Mouse (Mus musculus) cerebellum, adult 2 months (tissue): ENCODE results near the gene Fer. TPM values are rescaled to one million over a fixed set of nuclear protein-coding genes. Genes with fewer than 3 reads are reported as not detected.

Experiments
- DNase-seq, 2 experiments: peaks; one replicate each; pipeline ENCODE4 v3.0.0; 2021
- H3K27ac ChIP-seq: fragments of 200-500 bp; 2 replicates; pipeline ENCODE4 v1.5.1; 2012; ENCODE audit warnings: low read length, control low read depth, inconsistent platforms; ENCODE audit not compliant: insufficient read depth
- H3K27me3 ChIP-seq: fragments of 200-500 bp; 2 replicates; pipeline ENCODE4 v1.6.1; 2012; ENCODE audit warnings: inconsistent platforms, mild to moderate bottlenecking, low read length, moderate library complexity; ENCODE audit not compliant: control insufficient read depth, insufficient read depth
- H3K4me1 ChIP-seq: fragments of 200-500 bp; 2 replicates; pipeline ENCODE4 v1.6.1; 2011; ENCODE audit warnings: low read length; ENCODE audit not compliant: control insufficient read depth, insufficient read depth
- H3K4me3 ChIP-seq: fragments of 200-500 bp; replicated peaks from 2 replicates; pipeline ENCODE3; 2011; ENCODE audit warnings: mild to moderate bottlenecking, low read depth, low read length, control low read depth; ENCODE audit not compliant: insufficient read depth
- CTCF ChIP-seq: fragments of 200-500 bp; IDR thresholded peaks from 2 replicates; pipeline ENCODE4 v1.5.1; 2011; ENCODE audit warnings: low read depth, mild to moderate bottlenecking, control low read depth, low read length, moderate library complexity, borderline replicate concordance; ENCODE audit not compliant: insufficient read depth
- POLR2A ChIP-seq: fragments of 200-500 bp; IDR thresholded peaks from 2 replicates; pipeline ENCODE4 v1.6.1; 2011; ENCODE audit warnings: low read length, control low read depth, borderline replicate concordance; ENCODE audit not compliant: insufficient read depth
- WGBS: fragments of 180-500 bp; shearing (Covaris S2); methylation state at CpG from one replicate; pipeline ENCODE4 v1.1.7; 2018; 5-methylcytosine and 5-hydroxymethylcytosine counted together
- polyA plus RNA-seq: library from polyadenylated mRNA; depleted of rRNA; stranded (reverse); fragments of >200 nt; gene quantifications from 2 replicates; pipeline ENCODE4 v1.2.3, GENCODE M21; 2012

The Fer gene
- polyA plus RNA-seq, 1 experiment = 8.8 TPM

GRCm38 (mm10) chr17:63857023-63857544 is 5.8 kb upstream of the Fer start:
- Histone ChIP-seq H3K27ac (no peak overlapping the region), H3K27me3 (no peaks in the 10 kb centered on the region), H3K4me1 (no peaks in the 10 kb centered on the region), H3K4me3 (no peak overlapping the region)
- no peak for TF ChIP-seq POLR2A
- no peak for TF ChIP-seq CTCF
- no peak for DNase-seq
- WGBS = 92% methylated on average over 7 of the region's 7 CpGs

GRCm38 (mm10) chr17:63860988-63861387 is 1.9 kb upstream of the Fer start:
- 50% methylated on average over 4 of the region's 4 CpGs for WGBS
- Histone ChIP-seq H3K27me3 (no peaks in the 10 kb centered on the region), H3K27ac (no peak overlapping the region), H3K4me1 (no peaks in the 10 kb centered on the region), H3K4me3 (no peak overlapping the region)
- DNase-seq = no peak
- TF ChIP-seq POLR2A = no peak
- no peak for TF ChIP-seq CTCF

GRCm38 (mm10) chr17:63862399-63862798 is 463 bp upstream of the Fer start:
- no peaks in the 10 kb centered on the region for H3K27me3 ChIP-seq
- DNase-seq = no peak
- H3K27ac ChIP-seq = no peak overlapping the region
- H3K4me3 ChIP-seq = no peak overlapping the region
- no peaks in the 10 kb centered on the region for H3K4me1 ChIP-seq
- WGBS = 80% methylated on average over 3 of the region's 3 CpGs
- TF ChIP-seq CTCF (no peak), POLR2A (no peak)

GRCm38 (mm10) chr17:63863647-63864149 is 836 bp downstream of the Fer start, which contains the start of gene A930002H24Rik:
TSS of gene A930002H24Rik (minus strand) at chr17:63863791.
- WGBS = under 1% methylated on average over 55 of the region's 55 CpGs
- no peaks in the 10 kb centered on the region for H3K4me1 ChIP-seq
- peak within 1 kb of the TSS; percentile 55 for H3K27ac ChIP-seq
- peak; percentile 99 for DNase-seq
- H3K27me3 ChIP-seq = no peaks in the 10 kb centered on the region
- H3K4me3 ChIP-seq = peak within 1 kb of the TSS; percentile 82
- TF ChIP-seq POLR2A = peak; percentile 50
- no peak for TF ChIP-seq CTCF

GRCm38 (mm10) chr17:63864171-63864571 is 1.3 kb downstream of the Fer start:
- WGBS = under 1% methylated on average over 43 of the region's 48 CpGs
- H3K4me1 ChIP-seq = no peaks in the 10 kb centered on the region
- peak overlapping the region; percentile 60 for H3K4me3 ChIP-seq
- peak overlapping the region; percentile 55 for H3K27ac ChIP-seq
- DNase-seq = no peak
- H3K27me3 ChIP-seq = no peaks in the 10 kb centered on the region
- TF ChIP-seq CTCF = no peak
- TF ChIP-seq POLR2A = no peak

- no peak overlapping the region for H3K27ac ChIP-seq
- no peaks in the 10 kb centered on the region for H3K27me3 ChIP-seq
- WGBS = 94% methylated on average over 7 of the region's 7 CpGs
- no peak overlapping the region for H3K4me3 ChIP-seq
- no peaks in the 10 kb centered on the region for H3K4me1 ChIP-seq
- TF ChIP-seq CTCF (no peak), POLR2A (no peak)
- no peak for DNase-seq
Observed at GRCm38 (mm10) chr17:63871773-63872172, 8.9 kb downstream of the Fer start.

- TF ChIP-seq CTCF = no peak
- no peak for TF ChIP-seq POLR2A
- Histone ChIP-seq H3K27ac (no peak overlapping the region), H3K27me3 (no peaks in the 10 kb centered on the region), H3K4me3 (no peak overlapping the region), H3K4me1 (no peaks in the 10 kb centered on the region; the same call in 1 of the 2 replicates)
- DNase-seq = no peak
- WGBS = 54% methylated on average over 4 of the region's 4 CpGs
Observed at GRCm38 (mm10) chr17:63878889-63879288, 16.0 kb downstream of the Fer start.

- no peak for DNase-seq
- no peak for TF ChIP-seq CTCF
- no peak for TF ChIP-seq POLR2A
- H3K4me1 ChIP-seq = no peaks in the 10 kb centered on the region; the same call in 1 of the 2 replicates
- H3K27me3 ChIP-seq = no peaks in the 10 kb centered on the region
- H3K4me3 ChIP-seq = no peak overlapping the region
- no peak overlapping the region for H3K27ac ChIP-seq
- WGBS = 72% methylated on average over 4 of the region's 4 CpGs
Observed at GRCm38 (mm10) chr17:63880009-63880408, 17.1 kb downstream of the Fer start.
